Mouse (Mus musculus): Measurements from ENCODE around the gene Peak1.

DNA sequence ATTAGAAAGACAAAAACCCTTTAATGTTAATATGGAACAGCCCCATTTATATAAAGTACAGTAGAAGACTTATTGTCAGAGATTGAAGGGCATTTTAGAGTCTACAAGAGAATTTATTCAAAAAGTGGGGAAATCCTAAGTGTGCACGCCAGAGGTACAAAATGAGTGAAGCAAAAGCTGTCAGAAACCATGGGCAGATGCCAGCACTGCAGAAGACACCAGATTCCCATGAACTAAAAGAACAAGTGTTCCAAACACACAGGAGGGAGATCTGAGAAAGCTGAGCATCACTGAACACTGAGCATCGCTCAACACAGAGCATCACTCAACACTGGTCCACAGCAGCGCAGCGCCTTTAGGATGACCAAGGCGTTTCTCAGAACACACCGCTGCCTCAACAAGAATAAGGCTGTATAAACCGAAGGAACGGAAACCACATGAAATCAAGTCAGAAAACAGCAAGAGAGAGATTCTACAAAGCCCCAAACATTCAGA, 91.3 kb downstream of the Peak1 start:
- TF ChIP-seq EP300 (IDR thresholded peaks at IDR 0.05; ENCODE audit: low read depth): no peak
- TF ChIP-seq CTCF (IDR thresholded peaks at IDR 0.05; ENCODE audit: low read depth): no peak

Measured in liver, postnatal 0 days (tissue).